Mouse (Mus musculus) hematopoietic stem cell, adult 5-6 weeks (primary cell): ENCODE data around the gene Rnf121. TPM values are rescaled to one million over a fixed set of nuclear protein-coding genes. Genes with fewer than 3 reads are reported as not detected.
"Not testable (repeated sequence)": the region's sequence is repeated elsewhere in the genome, so short reads cannot be mapped to it uniquely, and the experiment has no call there.

Experiments used
- ATAC-seq, 2 experiments: fragments of 125-278 bp in 1 of 2; replicated peaks in 1 of 2; 2 replicates each; pipeline ENCODE4 v1.8.0; 2016 to 2017; ENCODE audit warnings: inconsistent platforms in 2 of 2, mild to moderate bottlenecking in 2 of 2, moderate number of reproducible peaks in 2 of 2, low read depth in 1 of 2, moderate TSS enrichment in 1 of 2; ENCODE audit not compliant: low FRiP score in 2 of 2, poor library complexity in 2 of 2, severe bottlenecking in 2 of 2, insufficient read depth in 1 of 2, low TSS enrichment in 1 of 2
- total RNA-seq: library from RNA; stranded (forward); fragments of 172-1452, 232-1000 nt; gene quantifications from 2 replicates; pipeline ENCODE4 v1.2.3, GENCODE M21; 2017

Rnf121 gene
- total RNA-seq, 1 experiment from 2014 or later = 10.9 TPM

DNA sequence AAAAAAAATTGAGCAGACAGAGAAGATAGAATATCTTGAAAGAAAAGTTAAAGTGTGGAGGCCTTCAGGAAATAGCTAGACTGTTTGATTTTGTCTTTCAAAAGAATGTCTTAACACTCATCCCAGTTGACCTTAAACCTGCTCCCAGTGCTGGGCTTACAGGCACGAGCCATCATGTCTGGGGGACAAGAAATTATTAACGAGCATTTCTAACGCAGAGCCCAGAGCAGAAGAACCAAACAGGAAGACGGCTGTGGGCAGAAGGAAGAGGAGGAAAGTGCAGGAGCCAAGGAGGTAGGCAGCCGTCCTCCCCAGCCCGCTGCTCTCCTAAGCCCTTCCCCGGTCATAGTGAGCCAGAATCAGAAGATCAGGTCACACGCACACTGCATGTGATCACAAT, 15.0 kb upstream of the Rnf121 start:
- ATAC-seq = no peak

DNA sequence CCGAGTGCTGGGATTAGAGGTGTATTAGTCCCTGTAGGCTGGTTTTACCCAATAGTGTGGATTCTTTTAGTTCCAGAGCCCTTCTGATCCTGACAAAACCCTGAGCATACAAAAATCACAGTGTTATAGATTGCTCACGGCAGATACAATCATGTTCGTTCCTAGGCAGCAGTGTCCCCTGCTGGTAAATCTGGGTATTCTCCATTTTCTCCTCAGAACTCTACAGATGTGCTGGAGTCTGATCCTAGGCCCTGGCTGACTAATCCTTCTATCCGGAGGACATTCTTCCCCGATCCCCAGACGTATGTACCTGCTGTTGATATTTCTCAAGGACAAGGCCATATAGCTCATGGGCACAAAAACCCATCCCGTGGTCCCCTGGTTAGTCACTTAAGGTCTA, 13.2 kb upstream of the Rnf121 start:
- ATAC-seq = peak in 1 of 2 experiments; percentile 45; a peak in 1 of 4 replicates

DNA sequence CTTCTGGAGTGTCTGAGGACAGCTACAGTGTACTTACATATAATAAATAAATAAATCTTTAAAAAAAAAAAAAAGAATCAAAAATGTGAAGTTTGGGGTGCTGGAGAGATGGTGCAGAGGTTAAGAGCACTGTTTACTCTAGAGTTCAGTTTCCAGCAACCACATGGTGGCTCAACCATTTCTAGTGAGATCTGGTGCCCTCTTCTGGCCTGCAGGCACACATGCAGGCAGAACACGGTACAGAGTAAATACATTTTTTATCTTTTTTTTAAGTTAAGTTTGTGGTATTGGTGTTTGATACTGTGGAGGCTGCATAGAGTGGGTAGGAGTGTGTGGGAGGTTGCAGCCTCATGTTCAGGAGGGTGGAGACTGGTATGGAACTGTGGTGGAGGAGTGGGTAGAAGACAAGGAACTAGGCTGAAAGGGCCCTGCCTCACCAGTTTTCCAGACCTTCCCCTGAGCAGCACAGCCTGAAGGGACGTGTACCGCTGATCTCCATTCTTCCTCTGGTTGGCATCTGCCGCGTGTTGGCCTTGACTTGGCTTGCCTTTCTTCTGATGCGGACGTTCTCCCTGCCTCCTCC, 11.5 kb upstream of the Rnf121 start:
- peak; percentile 53; a peak in 3 of 4 replicates for ATAC-seq

DNA sequence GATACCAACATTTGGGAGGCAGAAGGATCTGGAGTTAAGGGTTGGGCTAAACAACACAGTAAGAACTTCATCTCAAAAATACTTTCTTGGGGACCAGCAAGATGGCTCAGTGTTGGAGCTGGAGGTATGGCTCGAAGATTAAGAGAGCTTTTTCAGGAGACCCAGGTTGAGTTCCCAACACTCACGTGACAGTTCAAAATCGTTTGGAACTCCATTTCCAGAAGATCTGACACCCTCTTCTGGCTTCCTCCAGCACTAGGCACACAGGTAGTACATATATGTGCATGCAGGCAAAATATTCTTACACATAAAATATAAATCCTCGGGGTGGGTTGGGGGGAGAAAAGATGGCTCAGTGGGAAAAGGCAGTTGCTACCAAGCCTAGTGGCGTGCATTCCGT, 1.1 kb upstream of the Rnf121 start:
- no peak for ATAC-seq

DNA sequence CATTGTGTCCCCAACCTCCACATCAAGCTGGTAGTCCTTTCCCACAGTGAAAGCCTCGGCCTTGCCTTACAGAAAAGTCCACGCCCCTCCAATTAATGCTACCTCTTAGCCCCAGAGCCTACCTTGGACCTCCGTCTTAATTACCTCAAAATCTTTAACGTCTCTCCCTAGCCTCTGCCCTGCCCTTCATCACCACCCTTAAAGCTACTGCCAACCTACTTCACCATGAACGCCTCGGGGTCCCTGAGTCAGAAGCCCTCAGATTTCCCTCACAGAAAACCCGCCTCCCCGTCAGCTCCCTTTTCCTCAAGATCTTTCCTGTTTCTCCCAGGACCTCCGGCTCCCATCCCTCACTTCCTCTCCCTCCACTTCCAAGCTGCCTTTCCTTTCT, 619 bp downstream of the Rnf121 start:
- ATAC-seq = peak in 1 of 2 experiments; percentile 11; a peak in 1 of 4 replicates

DNA sequence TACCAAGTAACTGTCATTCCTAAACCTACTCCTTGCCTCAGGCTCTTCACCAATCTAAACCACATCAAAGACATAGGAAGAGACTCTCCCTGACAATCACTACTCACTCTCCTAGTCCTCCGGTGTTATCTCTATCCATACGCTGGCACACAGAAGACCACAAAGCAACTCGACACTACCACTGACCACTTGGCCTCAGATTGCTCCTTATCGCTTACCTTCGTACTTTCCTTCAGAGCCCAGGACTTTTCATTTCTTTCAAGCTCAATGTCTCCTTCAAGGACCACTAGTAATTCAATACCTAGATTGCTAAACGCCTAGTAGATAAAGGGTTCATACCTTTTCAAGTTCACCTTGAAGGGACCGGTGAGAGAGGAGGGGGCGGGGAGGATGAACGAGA, 1.4 kb downstream of the Rnf121 start:
- no peak for ATAC-seq

DNA sequence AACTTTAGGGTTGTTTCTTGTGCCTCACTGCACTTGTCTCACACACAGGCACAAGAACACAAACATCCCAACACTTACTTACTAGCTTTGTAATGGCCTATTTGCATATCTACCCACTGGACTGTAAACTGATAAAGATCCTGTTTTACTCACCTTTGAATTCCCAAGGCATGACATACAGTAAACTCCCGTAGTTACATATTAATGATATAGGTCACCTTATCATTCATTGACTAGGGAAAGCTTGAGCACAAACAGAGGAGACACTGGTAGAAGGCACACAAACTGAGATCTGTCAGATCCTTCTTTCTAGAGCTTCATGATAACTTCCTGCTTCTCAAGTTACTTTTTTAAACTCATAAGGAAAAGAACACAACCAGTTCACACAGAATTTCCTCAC, 3.1 kb downstream of the Rnf121 start:
- no peak for ATAC-seq

DNA sequence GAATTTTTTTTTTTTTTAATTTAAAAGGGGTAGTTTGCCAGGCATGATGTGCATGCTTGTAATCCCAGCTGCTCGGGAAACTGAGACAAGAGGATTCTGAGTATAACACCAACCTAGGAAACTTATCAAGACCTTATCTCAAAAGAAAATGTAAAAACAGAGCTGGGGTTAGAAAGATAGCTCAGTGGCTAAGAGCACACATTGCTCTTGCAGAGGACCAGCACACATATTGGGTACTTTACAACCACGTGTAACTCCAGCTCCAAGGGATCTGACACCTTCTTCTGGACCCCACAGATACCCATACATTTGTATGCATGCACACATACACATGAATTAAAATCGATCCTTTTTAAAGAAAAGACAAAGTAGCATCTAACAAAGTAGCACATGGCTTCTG, 3.9 kb downstream of the Rnf121 start:
- ATAC-seq = no peak

DNA sequence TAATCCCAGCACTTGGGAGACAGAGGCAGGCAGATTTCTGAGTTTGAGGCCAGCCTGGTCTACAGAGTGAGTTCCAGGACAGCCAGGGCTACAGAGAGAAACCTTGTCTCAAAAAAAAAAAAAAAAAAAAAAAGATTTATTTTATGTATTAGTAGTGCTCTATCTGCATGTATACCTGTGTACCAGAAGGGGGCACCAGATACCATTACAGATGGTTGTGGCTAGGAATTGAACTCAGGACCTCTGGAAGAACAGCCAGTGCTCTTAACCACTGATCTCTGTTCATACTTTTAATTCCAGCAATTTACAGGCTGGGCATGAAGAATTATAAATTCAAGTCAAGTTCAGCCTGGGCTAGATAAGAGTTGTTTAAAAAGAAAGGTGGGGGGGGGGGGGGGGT, 16.7 kb downstream of the Rnf121 start:
- not testable (repeated sequence) for ATAC-seq

DNA sequence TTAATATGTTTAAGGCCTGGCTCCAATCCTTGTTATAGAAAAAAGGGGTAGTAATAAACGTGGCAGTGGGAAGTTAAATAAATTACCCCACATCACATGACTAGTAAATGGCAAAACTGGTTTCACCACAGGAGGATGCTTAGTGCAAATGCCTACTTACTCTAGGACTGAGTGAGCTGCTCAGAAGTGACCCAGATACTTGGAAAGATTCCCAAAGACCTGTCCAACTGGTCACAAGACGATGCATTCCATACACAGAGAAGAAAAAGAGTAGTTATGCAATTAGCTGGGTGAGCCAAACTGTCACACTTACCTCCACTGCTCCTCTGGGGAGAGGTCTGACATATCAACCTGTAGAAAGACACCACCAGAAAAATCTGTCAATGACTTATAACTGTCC, 23.0 kb downstream of the Rnf121 start:
- no peak for ATAC-seq

DNA sequence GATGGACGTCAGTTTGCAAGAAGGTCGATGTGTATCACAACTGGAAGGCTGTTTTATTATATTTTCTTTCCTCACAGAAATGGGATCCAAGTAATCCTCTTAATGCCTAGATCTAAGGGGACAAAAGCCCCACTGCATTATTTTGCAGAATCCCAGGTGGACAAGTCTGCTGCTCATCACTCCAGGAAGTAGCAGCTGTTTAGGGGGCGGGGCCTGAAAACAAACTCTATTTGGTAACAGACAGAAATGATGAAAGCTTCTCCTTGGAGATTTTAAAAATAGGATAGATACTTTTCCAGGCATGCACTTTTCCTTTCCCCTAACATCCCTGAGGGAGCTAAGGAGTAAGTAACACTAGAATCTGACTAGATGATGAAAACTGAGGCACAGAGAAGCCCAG, 28.0 kb downstream of the Rnf121 start:
- no peak for ATAC-seq

DNA sequence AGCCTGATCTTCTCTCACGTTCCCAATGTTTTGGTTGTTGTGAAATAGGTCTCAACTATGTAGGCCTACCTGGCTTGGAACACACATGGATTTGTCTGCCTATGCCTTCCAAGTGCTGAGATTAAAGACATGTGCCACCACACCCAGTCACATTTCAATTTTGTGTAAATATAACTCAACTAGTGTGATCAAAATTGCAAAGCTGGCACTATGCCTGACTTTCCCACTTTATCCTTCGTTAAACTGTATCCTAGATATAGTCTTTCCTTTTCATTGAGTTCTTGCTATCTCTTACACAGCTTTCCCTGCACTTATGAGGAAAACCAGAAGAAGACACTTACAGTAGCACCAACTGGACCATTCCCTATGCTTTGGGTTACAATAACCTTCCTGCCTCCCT, 29.7 kb downstream of the Rnf121 start:
- no peak for ATAC-seq

DNA sequence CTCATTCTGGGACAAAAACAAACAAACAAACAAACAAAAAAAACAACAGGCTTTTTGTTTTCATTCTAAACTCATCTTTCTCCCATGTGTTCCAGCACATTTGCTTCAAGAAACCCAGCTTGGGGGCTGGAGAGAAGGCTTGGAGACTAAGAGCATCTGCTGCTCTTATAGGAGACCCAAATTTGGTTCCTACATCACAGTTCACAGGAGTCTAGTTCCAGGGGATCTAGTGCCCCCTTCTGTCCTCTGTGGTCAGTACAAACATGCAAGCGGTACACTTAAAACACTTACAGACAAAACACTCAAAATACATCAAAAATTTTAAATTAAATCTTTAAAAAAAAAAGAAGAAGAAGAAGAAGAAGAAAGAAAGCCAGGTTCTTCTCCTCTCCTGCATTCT, 30.4 kb downstream of the Rnf121 start:
- ATAC-seq = no peak

DNA sequence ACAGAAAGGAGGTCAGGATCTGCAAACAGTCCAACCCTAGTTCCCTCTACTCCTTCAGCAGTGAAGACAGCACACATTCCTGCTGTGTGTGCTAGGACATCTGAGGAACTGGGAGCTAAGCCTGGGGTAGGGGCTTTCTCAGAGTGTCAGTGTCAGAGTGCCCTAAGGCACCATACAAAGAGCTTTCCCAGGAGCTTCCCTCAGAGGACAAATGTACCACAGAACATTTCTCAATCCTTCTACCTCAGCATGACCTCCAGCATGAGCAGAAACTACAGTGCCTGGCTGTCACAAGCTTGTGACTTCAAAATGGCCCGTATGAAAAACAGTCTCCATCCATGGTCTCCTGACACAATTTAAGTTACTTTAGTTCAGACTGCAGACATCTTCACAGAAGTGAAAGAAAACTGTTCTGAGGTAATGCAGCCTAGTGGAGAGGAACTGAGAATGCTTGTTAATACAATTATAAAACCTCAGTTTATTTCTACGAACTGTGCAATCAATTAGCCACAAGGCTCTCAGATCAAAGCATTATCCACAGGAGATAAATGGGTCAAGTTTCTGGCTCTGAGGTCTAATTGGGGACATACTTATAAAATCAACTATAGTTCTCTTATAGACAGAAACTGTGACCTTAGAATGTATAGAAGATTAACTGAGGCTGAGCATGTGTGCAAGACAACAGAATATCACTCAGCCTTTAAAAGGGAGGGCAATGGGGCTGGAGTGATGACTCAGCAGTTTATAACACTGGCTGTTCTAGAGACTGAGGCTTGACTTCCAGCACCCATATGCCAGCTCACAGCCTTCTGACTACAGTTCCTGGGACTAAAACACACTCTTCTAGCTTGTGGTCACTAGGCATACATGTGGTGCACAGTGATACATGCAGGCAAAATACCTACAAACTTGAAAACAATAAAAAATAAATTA, 39.8 kb downstream of the Rnf121 start:
- no peak for ATAC-seq

DNA sequence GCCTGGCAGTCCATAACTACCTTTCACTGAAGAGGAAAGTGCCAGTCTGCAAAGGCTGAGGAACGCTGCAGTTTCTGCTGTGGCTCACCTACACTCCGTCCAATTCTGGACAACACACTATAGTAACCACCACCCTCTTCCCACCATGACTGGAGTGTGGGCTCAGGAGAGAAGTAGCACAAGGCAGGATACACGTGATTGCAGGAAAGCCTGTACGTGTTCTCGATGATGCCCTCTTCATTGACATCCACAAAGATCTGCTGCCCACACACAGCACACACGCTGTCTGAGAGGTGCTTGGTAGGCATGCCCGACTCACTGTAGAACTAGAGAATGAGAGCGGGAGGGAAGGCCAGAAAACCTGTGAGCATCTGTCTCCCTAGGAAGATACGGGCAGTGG, 41.4 kb downstream of the Rnf121 start:
- no peak for ATAC-seq

DNA sequence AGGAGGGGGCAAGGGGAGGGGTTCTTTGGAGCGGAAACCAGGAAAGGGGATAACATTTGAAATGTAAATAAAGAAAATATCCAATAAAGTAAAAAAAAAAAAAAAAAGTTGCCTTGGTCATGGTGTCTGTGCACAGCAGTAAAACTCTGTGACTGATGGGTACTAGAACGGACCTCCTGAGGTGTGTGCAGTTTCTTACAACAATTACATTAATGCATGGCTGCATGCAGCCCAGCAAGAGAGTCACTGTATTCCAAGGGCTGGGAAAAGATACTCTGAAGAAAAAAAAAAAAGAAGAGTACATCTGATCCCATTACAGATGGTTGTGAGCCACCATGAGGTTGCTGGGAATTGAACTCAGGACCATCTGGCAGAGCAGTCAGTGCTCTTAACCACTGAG, 44.3 kb downstream of the Rnf121 start:
- ATAC-seq = not testable (repeated sequence)

DNA sequence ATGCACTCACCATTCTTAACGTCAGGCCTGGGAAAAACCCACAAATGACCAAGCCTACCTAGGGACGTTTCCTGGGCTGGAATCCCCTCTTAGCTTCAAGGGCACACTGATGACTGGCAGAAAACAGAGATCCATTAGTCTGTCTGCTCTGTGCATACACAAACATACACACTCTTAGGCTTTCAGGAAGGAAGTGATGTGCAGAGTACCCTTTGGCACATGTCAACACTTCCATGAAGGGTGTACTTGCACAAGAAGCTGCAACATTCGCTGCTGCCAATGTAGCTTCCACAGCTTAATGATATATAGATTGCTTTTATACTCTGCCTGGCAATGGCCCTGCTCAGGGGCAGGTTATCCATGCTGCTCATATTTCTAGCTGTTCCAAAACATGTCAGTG, 45.9 kb downstream of the Rnf121 start:
- ATAC-seq = peak; percentile 43 to 51; a peak in 3 of 4 replicates

DNA sequence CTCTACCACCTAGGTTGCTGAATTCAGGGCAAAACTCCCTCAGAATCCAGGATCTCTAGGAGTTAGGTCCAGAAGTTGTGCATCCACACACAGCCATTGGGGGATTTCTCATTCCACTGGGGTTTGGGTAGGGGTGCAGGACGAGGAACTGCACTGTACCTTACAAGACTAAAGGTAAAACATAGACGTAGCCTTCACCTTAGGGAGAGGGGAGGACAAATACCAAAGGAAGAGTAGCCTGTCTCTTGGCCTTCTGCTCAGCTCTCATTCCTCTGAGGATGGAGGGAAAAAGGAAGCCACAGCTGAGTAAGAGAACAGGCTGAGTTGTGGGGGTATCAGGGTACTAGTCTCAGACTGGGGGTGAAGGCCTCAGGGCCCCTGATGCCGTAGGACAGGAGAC, 46.7 kb downstream of the Rnf121 start, which contains the start of gene Il18bp:
Il18bp (minus strand) TSS at position 101 of the 400 bp plus-strand sequence.
- ATAC-seq = no peak

DNA sequence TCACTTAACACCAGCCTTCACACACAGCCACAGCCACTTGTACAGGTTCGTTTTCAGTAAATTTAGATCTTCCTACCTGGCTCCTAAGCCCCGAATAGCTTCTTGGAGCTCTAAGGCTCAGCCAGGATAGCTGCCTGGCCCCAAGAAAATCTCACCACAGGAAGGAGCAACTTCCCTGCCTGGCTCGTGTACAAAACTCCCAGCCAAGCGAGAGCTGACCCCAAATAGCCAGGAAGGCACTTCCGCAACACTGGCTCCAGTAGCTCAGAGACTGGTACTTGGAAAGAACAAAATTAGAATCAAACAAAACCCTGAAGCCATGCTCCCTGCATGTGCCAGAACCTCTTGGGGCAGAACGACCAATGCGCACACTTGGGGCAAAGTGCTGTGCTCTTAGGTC, 47.2 kb downstream of the Rnf121 start:
- ATAC-seq = no peak
